Mouse (Mus musculus): ENCODE measurements around the gene Fam171a1. TPM values are rescaled to one million over a fixed set of nuclear protein-coding genes. Genes with fewer than 3 reads are reported as not detected.
A peak's percentile ranks its signal among the peaks of the same experiment; 100 is the strongest.

Gene Fam171a1
- polyA plus RNA-seq, 1 experiment from 2014 or later: 36.4 TPM

GRCm38 (mm10) chr2:3132473-3132872 is 18.4 kb downstream of the Fam171a1 start:
- H3K4me3 ChIP-seq (replicated peaks; ENCODE audit: low read depth, low read length): no peak overlapping the region
- DNase-seq (ENCODE audit: low spot score): no peak
- 74% methylated on average over 9 of the region's 9 CpGs for WGBS

GRCm38 (mm10) chr2:3134580-3135296 is 20.7 kb downstream of the Fam171a1 start:
- WGBS: 19% methylated on average over 12 of the region's 12 CpGs
- H3K4me2 ChIP-seq (ENCODE audit: low read length): peak overlapping the region; percentile 21
- H3K27me3 ChIP-seq (ENCODE audit: insufficient read depth, low read length): no peaks in the 10 kb centered on the region
- ATAC-seq (replicated peaks; ENCODE audit: low FRiP score, low read depth): peak; percentile 89
- no peaks in the 10 kb centered on the region for H3K36me3 ChIP-seq (ENCODE audit: insufficient read depth, low read length)
- H3K4me3 ChIP-seq (replicated peaks; ENCODE audit: low read depth, low read length): no peak overlapping the region
- H3K27ac ChIP-seq: peak overlapping the region; percentile 82
- TF ChIP-seq CTCF (IDR thresholded peaks at IDR 0.05; ENCODE audit: low read depth): no peak
- H3K9ac ChIP-seq (ENCODE audit: low read depth, low read length): no peak overlapping the region
- peaks cover 46% of the 10 kb centered on the region for H3K4me1 ChIP-seq (replicated peaks; ENCODE audit: insufficient read depth, low read length)
- DNase-seq (ENCODE audit: low spot score): peak; percentile 91
- no peaks in the 10 kb centered on the region for H3K9me3 ChIP-seq (replicated peaks; ENCODE audit: low read length)

More at GRCm38 (mm10) chr2:3132473-3132872, 18.4 kb downstream of the Fam171a1 start:
- Histone ChIP-seq H3K36me3 (ENCODE audit: insufficient read depth, low read length) (no peaks in the 10 kb centered on the region), H3K4me1 (replicated peaks; ENCODE audit: insufficient read depth, low read length) (peaks cover 44% of the 10 kb centered on the region), H3K4me2 (ENCODE audit: low read length) (no peak overlapping the region), H3K27me3 (ENCODE audit: insufficient read depth, low read length) (no peaks in the 10 kb centered on the region), H3K9me3 (replicated peaks; ENCODE audit: low read length) (no peaks in the 10 kb centered on the region), H3K27ac (no peak overlapping the region), H3K9ac (ENCODE audit: low read depth, low read length) (no peak overlapping the region)
- ATAC-seq (replicated peaks; ENCODE audit: low FRiP score, low read depth): no peak
- no peak for TF ChIP-seq CTCF (IDR thresholded peaks at IDR 0.05; ENCODE audit: low read depth)

GRCm38 (mm10) chr2:3135297-3135684 is 21.3 kb downstream of the Fam171a1 start:
- peaks cover 46% of the 10 kb centered on the region for H3K4me1 ChIP-seq (replicated peaks; ENCODE audit: insufficient read depth, low read length)
- peak overlapping the region; percentile 75 for H3K27ac ChIP-seq
- H3K4me3 ChIP-seq (replicated peaks; ENCODE audit: low read depth, low read length): no peak overlapping the region
- DNase-seq (ENCODE audit: low spot score): no peak
- WGBS: 32% methylated on average over 2 of the region's 2 CpGs
- H3K4me2 ChIP-seq (ENCODE audit: low read length): no peak overlapping the region
- H3K36me3 ChIP-seq (ENCODE audit: insufficient read depth, low read length): no peaks in the 10 kb centered on the region
- TF ChIP-seq CTCF (IDR thresholded peaks at IDR 0.05; ENCODE audit: low read depth): no peak
- no peak; the same call in 1 of the 2 replicates for ATAC-seq (replicated peaks; ENCODE audit: low FRiP score, low read depth)
- H3K9me3 ChIP-seq (replicated peaks; ENCODE audit: low read length): no peaks in the 10 kb centered on the region
- no peaks in the 10 kb centered on the region for H3K27me3 ChIP-seq (ENCODE audit: insufficient read depth, low read length)
- H3K9ac ChIP-seq (ENCODE audit: low read depth, low read length): no peak overlapping the region

GRCm38 (mm10) chr2:3138308-3138707 is 24.3 kb downstream of the Fam171a1 start:
- Histone ChIP-seq H3K9me3 (replicated peaks; ENCODE audit: low read length) (no peaks in the 10 kb centered on the region), H3K27ac (peak overlapping the region; percentile 36; the same call in 1 of the 2 replicates), H3K36me3 (ENCODE audit: insufficient read depth, low read length) (no peaks in the 10 kb centered on the region), H3K27me3 (ENCODE audit: insufficient read depth, low read length) (no peaks in the 10 kb centered on the region), H3K4me2 (ENCODE audit: low read length) (no peak overlapping the region), H3K9ac (ENCODE audit: low read depth, low read length) (no peak overlapping the region), H3K4me1 (replicated peaks; ENCODE audit: insufficient read depth, low read length) (peaks cover 38% of the 10 kb centered on the region), H3K4me3 (replicated peaks; ENCODE audit: low read depth, low read length) (no peak overlapping the region)
- WGBS: 45% methylated on average over 2 of the region's 2 CpGs
- ATAC-seq (replicated peaks; ENCODE audit: low FRiP score, low read depth) (0 out of 2 replicates have a peak, but pooled peaks have one; percentile 30), DNase-seq (ENCODE audit: low spot score) (peak; percentile 52)
- TF ChIP-seq CTCF (IDR thresholded peaks at IDR 0.05; ENCODE audit: low read depth): no peak

- Histone ChIP-seq H3K4me1 (replicated peaks; ENCODE audit: insufficient read depth, low read length) (peaks cover 34% of the 10 kb centered on the region), H3K9me3 (replicated peaks; ENCODE audit: low read length) (no peaks in the 10 kb centered on the region), H3K36me3 (ENCODE audit: insufficient read depth, low read length) (no peaks in the 10 kb centered on the region), H3K4me3 (replicated peaks; ENCODE audit: low read depth, low read length) (no peak overlapping the region), H3K27ac (no peak overlapping the region), H3K27me3 (ENCODE audit: insufficient read depth, low read length) (no peaks in the 10 kb centered on the region), H3K4me2 (ENCODE audit: low read length) (no peak overlapping the region), H3K9ac (ENCODE audit: low read depth, low read length) (no peak overlapping the region)
- WGBS: 89% methylated on average over 2 of the region's 2 CpGs
- ATAC-seq (replicated peaks; ENCODE audit: low FRiP score, low read depth) (no peak), DNase-seq (ENCODE audit: low spot score) (no peak)
- TF ChIP-seq CTCF (IDR thresholded peaks at IDR 0.05; ENCODE audit: low read depth): no peak
These were observed 25.0 kb downstream of the Fam171a1 start for GRCm38 (mm10) chr2:3139065-3139464.

- no peak overlapping the region for H3K4me2 ChIP-seq (ENCODE audit: low read length)
- no peaks in the 10 kb centered on the region for H3K27me3 ChIP-seq (ENCODE audit: insufficient read depth, low read length)
- no peak overlapping the region for H3K9ac ChIP-seq (ENCODE audit: low read depth, low read length)
- no peak for TF ChIP-seq CTCF (IDR thresholded peaks at IDR 0.05; ENCODE audit: low read depth)
- H3K4me1 ChIP-seq (replicated peaks; ENCODE audit: insufficient read depth, low read length): peaks cover 28% of the 10 kb centered on the region
- H3K4me3 ChIP-seq (replicated peaks; ENCODE audit: low read depth, low read length): no peak overlapping the region
- no peak for DNase-seq (ENCODE audit: low spot score)
- 0 out of 2 replicates have a peak overlapping the region, but pooled peaks have one; percentile 6 for H3K27ac ChIP-seq
- no peaks in the 10 kb centered on the region for H3K36me3 ChIP-seq (ENCODE audit: insufficient read depth, low read length)
- ATAC-seq (replicated peaks; ENCODE audit: low FRiP score, low read depth): no peak
- no peaks in the 10 kb centered on the region for H3K9me3 ChIP-seq (replicated peaks; ENCODE audit: low read length)
- WGBS: 39% methylated on average over 3 of the region's 3 CpGs
These were observed 25.6 kb downstream of the Fam171a1 start for GRCm38 (mm10) chr2:3139578-3139977.

Measured in kidney, postnatal 0 days (tissue).